Mouse (Mus musculus): ENCODE results near the gene Arhgap25. TPM values are rescaled to one million over a fixed set of nuclear protein-coding genes. Genes with fewer than 3 reads are reported as not detected.

The Arhgap25 gene
- polyA plus RNA-seq, 1 experiment from 2014 or later: 3.6 TPM

Other genes starting within 250 kb of the Arhgap25 start
- gene Antxr1, start 197.4 kb downstream of the Arhgap25 start, polyA plus RNA-seq (2016; fragmentation: Nextera tagmentation; extraction: Ambion mirVana): 2.8 and 4.0 TPM in 2 replicates
- not detected in 2 replicates for gene Gkn1, start 182.3 kb downstream of the Arhgap25 start, polyA plus RNA-seq (2016; fragmentation: Nextera tagmentation; extraction: Ambion mirVana)
- gene Gkn2, start 159.9 kb downstream of the Arhgap25 start, polyA plus RNA-seq (2016; fragmentation: Nextera tagmentation; extraction: Ambion mirVana): not detected in 2 replicates
- not detected in 2 replicates for gene Gkn3, start 144.3 kb downstream of the Arhgap25 start, polyA plus RNA-seq (2016; fragmentation: Nextera tagmentation; extraction: Ambion mirVana)
- gene Bmp10, start 104.3 kb downstream of the Arhgap25 start, polyA plus RNA-seq (2016; fragmentation: Nextera tagmentation; extraction: Ambion mirVana): not detected in 2 replicates
- gene Prokr1, start 57.5 kb upstream of the Arhgap25 start, polyA plus RNA-seq (2016; fragmentation: Nextera tagmentation; extraction: Ambion mirVana): 1.9 and 3.6 TPM in 2 replicates
- 13.4 and 14.8 TPM in 2 replicates for gene Aplf, start 138.9 kb upstream of the Arhgap25 start, polyA plus RNA-seq (2016; fragmentation: Nextera tagmentation; extraction: Ambion mirVana)
- gene Efcc1, start 197.6 kb upstream of the Arhgap25 start, polyA plus RNA-seq (2016; fragmentation: Nextera tagmentation; extraction: Ambion mirVana): 4.2 and 5.8 TPM in 2 replicates
- 3.0 and 3.1 TPM in 2 replicates for gene Gp9, start 244.8 kb upstream of the Arhgap25 start, polyA plus RNA-seq (2016; fragmentation: Nextera tagmentation; extraction: Ambion mirVana)